26 mouse cellular contexts compared by ENCODE assay signal in genomic region chr16:29975800-29976199, GRCm38 (mm10).
"Had no signal": no experiment of that assay in that cellular context is flagged by ENCODE, and none has a peak within 500 bp of the region (broad histone marks: within the 10 kb centered on the region; RNA-seq: fewer than 3 reads in every experiment).

No protein-coding gene starts in this region.

- H3K27ac ChIP-seq: gastrocnemius, adult 2 months; heart, adult 2 months; heart, embryonic 10.5 days; hindbrain, embryonic 10.5 days; hindbrain, embryonic 12.5 days; hindbrain, embryonic 14.5 days; kidney, embryonic 15.5 days; kidney, postnatal 0 days; limb, embryonic 13.5 days; limb, embryonic 15.5 days; liver, embryonic 12.5 days had no signal

- DNase-seq: gastrocnemius, adult 2 months; gastrocnemius, postnatal 10 days; gastrocnemius, postnatal 25 days; heart, adult 2 months; heart, postnatal 10 days; heart, postnatal 4 days; kidney, adult 11 months; kidney, adult 2 months; kidney, adult 9 months; kidney, postnatal 14 days; kidney, postnatal 36 days; layer of hippocampus, adult 9-11 months; layer of hippocampus, postnatal 36 days; left cerebral cortex, postnatal 4 days had no signal

- H3K9ac ChIP-seq: heart, embryonic 12.5 days; hindbrain, embryonic 12.5 days; hindbrain, embryonic 14.5 days; kidney, embryonic 15.5 days; limb, embryonic 13.5 days; limb, embryonic 15.5 days; liver, embryonic 12.5 days had no signal

- H3K9me3 ChIP-seq: heart, embryonic 10.5 days; heart, embryonic 12.5 days; hindbrain, embryonic 10.5 days; hindbrain, embryonic 12.5 days; kidney, embryonic 15.5 days; limb, embryonic 13.5 days; limb, embryonic 15.5 days; liver, embryonic 12.5 days had no signal

- ATAC-seq: hindbrain, embryonic 16.5 days; inflammation-experienced regulatory T-cells, adult 6 months; liver, embryonic 12.5 days had no signal

- H3K4me3 ChIP-seq: gastrocnemius, adult 2 months; heart, adult 2 months; heart, embryonic 10.5 days; heart, embryonic 12.5 days; hindbrain, embryonic 10.5 days; hindbrain, embryonic 12.5 days; kidney, embryonic 15.5 days; limb, embryonic 13.5 days; limb, embryonic 15.5 days; liver, embryonic 12.5 days had no signal

- H3K4me2 ChIP-seq: heart, embryonic 12.5 days; hindbrain, embryonic 12.5 days; hindbrain, embryonic 14.5 days; kidney, embryonic 15.5 days; limb, embryonic 13.5 days; limb, embryonic 15.5 days; liver, embryonic 12.5 days had no signal

- H3K36me3 ChIP-seq: heart, embryonic 10.5 days; heart, embryonic 12.5 days; hindbrain, embryonic 10.5 days; hindbrain, embryonic 12.5 days; kidney, embryonic 15.5 days; limb, embryonic 13.5 days; limb, embryonic 15.5 days; liver, embryonic 12.5 days had no signal

- H3K27me3 ChIP-seq: limb, embryonic 15.5 days had no signal
